Mouse (Mus musculus) urinary bladder, postnatal 10 days (tissue): ENCODE results near the gene Aes.

Experiments
- DNase-seq: peaks from one replicate; pipeline ENCODE4 v3.0.0; 2022; ENCODE audit warnings: low spot score

The Aes gene

DNA sequence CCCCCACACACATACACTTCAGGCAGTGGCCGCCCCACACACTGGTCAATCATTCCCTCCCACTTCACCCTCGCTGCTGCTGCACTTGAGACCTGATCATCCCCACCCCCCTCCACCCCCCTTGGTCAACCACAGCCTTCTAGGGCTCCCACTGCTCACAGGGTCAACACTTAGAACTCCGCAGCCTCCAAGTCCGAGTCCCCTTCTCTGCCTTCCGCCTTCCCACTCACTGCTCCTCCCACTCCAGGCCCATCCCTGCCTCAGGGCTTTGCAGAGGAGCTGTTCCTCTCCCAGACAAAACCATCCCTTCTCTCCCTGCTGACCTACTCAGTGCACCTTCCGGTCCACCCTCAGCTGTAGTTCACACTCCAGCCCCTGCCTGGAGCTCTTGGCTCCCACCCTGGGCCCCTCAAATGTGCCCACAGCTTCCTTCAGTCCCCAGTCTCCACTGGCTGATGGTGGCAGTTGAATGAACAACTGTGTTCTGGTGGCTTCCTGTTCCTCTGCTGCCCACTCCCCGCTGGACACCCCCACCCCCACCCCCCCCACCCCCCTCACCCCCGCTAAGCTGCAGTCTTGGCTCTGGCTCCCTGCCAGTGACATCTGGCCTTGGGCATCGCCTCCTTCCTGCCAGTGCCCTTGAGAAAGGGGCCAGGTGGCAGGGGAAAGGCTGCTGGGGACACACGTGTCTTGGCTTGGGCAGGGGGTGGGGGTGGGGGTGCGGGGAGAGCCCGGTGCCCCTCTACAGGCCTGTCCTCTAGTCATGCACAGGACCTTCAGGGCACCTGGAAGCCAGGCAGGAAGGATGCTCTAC lies 38.1 kb downstream of the Aes start:
- no peak for DNase-seq

DNA sequence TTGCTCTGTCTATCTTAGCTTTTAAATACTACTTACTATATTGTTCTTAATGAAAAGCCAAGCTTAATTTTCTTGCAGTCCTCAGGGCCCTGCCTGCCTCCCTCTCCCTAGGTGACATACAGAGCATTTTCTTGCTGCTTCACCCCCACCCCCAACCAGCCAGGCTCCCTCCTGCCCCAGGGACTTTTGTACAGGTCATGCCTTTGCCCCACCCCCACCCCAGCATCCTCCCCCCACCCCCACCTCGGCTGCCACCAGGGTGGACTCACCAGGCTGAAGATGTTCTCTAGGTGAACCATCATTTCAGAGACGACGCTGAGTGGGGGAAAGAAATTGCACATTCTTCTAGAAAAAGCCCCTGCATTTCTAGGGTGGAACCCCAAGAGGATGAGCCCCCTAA lies 39.1 kb downstream of the Aes start:
- DNase-seq, result no peak

DNA sequence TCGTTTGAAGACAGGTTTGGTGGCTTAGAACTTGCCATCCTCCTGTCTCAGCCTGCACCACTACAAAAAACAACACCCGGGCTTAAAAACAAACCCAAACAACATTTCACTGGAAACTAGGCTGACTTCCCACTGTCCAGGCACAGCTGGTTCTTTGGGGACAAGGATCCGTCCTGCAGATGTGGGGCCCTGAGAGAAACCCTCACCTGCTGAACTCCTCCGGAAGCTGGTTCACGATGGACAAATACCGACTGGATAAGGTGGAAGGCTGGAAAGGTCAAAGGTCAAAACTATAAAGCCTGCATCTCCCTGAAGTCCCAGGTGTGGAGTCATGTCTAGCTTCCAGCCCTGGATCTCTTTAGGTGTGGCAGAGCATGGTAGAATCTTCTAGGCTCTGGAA lies 39.6 kb downstream of the Aes start:
- DNase-seq, result no peak

DNA sequence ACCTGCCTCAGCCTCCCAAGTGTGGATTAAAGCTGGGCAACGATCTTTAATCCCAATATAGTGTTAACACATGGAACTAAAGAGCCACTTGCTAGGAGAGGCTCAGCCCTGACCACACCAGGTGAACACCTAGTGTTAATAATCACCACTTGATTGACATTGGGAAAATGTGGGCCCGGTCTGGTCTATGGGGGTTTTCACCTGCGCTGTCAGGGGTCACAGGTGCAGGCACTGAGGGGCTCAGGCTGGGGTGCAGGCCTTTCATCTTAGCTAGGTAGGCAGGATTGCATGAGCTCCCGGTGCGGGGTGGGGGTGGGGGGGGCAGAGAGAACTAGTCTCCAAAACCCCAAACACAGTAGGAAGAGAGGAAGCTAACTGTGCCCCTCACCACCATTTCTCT lies 40.3 kb downstream of the Aes start:
- no peak for DNase-seq

DNA sequence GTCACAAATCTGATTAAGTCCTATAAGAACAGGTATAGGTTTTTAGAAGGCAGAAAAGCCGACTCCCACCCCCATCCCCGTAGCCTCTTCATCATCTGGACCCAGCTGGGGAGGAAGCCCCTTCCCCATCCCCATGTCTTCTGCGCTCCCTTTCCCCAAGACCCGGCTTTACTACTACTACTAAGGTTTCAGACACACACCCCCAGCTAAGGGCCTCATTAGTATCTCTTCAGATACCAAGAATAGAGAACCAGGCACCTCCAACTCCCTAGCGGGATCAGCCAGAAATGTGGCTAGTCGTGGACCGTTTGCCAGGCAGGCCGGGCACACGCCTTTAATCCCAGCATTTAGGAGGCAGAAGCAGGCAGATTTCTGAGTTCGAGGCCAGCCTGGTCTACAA lies 40.8 kb downstream of the Aes start:
- no peak for DNase-seq

DNA sequence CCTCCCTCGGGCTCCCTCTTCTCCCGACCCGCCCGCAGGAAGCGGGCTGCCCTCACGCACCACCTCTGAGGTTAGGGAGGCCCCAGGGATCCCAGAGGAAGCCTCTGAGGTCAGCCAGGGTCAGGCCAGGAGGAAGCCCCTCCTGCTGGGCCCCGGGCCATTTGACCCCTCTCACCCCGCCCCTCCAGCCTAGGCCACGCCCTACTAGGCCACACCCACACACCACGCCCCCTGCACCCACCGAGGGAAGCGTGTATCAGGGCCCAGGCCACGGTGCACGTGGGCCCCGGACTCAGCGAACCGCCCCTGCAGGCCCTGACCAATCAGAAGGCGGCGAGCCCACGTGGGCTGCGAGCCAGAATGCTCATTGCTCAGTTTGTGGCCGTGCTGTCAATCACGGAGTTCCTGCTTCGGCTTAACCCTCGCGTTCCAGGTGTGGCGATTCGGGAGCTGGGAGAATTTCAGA lies 41.5 kb downstream of the Aes start, which contains the start of gene Tle6:
Tle6 (minus strand) TSS at position 336 of the 466 bp plus-strand sequence.
- DNase-seq, result peak; percentile 89

DNA sequence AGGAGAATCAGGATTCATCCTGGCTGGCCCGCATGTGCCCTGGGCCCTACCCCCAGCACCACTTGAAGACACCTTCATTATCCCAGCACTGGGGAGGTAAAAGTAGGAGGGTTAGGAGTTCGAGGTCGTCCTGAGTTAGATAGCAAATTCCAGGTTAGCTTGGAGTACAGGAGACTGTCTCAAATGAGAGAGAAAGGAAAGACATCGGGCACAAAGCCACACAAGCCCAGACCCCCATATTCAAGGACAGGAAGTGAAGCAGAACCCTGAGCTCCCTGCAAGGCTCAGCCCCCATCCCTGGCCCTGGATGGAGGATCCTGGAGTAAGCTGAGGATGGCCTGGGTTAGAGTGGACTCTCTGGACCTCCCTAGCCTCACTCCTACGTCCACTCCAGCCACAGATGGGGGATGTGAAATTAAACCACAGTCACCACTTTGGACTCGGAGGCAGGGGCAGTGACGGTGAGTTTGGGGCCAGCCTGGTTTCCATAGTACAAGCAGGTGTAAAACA lies 42.2 kb downstream of the Aes start:
- no peak for DNase-seq

DNA sequence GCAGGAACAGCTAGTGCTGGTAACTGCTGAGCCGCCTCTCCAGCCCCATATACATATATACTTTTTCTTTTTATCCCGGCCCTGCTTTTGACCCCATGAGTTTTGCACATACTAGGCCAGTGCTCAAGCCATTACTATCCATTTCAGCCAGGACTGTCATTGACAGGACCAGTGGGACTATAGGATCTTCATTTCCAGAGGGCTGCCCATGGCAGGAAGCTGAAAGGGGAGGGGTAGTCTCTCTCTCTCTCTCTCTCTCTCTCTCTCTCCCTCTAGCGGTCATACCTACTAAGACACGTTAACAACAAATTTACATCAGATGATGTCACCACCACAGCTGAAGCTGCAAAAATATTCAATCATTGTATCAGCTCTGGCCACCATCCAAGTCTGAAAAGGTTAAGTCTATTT lies 43.5 kb downstream of the Aes start:
- DNase-seq, result no peak

DNA sequence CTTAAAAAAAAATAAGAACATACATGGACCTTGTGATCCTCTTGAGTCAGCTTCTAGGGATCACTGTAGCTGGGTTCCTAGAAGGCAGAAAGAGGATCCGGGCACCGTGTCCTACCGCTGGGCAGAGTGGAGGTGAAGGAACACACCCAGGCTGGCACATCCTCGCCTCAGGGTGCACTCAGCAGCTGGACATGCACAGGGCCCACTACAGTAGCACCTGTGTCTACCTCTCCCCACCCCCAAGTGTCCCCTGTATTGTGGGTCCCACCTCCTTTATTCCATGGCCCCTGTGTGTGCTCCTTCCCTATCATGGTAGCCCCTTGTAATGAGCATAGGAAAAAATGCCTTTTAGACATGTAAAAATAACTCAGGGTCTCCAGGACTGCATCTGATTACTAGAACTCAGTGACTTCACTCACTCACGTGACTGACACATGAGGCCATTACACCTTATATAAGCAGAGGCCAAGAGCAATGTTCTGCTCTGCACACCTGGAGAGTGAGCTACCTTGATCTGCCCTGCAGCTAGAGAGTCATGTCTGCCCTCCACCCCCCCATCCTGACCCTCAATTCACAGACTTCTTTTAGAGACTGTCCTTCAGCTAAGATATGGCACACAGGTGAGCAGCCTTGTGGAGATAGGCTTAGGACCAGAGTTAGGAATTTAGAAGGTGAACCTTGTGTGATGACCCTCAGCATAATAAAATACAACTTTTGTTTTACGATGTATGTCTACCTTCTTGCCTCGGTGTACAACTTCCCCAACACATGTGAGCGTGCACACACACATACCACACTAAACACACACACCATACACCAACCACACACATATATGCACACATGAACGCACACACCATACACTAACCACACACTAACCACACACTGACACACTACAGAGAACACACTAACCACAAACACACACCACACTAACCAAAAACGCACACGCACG lies 45.0 kb downstream of the Aes start:
- no peak for DNase-seq

DNA sequence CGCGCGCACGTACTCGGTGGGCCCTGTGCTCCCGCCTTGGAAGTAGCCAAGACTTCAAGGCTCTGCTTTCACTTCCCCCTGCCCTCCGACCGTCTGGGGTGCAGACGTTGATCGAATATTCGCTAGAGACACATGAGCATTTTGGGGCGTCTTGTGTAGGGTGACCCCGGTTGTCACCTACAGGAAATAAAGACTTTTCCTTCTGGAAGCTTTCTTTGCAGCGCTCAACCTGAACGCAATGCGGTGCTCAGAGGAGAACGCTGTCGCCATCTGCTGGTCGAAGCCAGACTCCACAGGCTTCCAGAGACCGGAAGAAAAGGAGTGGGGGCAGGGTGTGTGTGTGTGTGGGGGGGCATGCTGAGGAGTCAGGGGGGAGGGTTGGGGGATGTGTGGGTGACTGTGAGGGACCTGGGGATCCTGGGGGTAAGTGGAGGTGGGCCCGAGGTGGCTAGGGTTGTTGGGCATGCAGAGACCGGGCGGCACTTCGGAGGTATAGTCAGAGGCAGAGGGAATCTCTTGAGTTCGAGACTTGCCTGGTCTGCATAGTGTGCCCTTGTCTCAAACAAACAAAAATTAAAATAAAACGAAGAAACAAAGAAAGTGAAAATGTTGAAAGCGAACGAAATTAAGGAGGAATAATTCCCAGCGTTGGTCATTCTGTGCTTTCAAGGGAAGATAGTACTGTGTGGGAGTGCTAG lies 45.8 kb downstream of the Aes start:
- peak; percentile 65 for DNase-seq

DNA sequence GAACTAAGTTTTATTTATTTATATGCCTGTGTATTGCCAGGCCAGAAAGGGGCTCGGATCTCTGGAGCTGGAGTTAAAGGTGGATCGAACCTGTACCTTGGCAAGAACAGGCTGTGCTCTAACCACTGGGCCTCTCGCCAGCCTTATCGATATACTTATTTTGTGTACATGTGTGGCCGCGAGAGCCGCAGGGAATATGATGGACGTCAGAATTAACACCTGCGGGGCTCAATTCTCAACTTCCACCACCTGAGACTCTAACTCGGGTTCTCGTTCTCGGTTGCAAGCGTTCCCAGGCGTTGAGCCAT lies 46.3 kb downstream of the Aes start:
- DNase-seq, result no peak

DNA sequence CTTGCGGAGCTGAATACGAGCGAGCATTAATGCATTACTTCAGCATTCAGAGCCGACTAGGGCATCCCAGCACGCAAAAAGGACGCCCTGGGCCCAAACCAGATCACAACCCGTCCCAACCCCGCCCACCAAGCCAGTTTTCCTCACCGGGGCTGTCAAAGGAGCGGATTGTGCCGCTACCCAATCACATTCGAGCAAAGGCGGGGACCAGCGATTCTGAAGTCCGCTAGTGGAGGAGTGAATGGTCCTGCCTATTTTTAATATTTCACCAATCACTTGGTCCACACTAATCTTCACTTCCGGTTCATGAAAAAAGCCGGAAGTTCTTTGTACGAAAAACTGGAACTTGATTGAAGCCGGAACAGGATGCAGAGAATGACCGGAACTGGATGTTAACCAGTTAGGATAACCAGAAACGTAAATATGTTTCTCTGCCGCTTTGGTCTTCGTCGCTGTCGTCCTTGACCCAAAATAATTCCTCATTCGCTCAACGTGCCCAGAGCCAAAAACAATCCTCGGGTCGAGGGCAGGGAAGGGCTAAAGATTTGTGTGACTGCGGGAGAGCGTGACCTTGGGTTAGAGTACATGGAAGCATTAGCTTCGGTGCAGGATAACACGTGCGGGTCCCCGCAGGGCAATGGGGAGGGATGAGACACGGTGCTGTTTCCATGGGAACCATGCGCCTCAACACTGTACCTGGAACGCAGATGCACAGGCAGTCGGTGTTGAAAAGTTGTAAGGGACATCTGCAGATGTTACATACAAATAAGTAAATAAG lies 46.9 kb downstream of the Aes start, which contains the start of gene BC025920:
BC025920 (plus strand) TSS at position 297 of the 778 bp plus-strand sequence.
- DNase-seq, result peak; percentile 81

DNA sequence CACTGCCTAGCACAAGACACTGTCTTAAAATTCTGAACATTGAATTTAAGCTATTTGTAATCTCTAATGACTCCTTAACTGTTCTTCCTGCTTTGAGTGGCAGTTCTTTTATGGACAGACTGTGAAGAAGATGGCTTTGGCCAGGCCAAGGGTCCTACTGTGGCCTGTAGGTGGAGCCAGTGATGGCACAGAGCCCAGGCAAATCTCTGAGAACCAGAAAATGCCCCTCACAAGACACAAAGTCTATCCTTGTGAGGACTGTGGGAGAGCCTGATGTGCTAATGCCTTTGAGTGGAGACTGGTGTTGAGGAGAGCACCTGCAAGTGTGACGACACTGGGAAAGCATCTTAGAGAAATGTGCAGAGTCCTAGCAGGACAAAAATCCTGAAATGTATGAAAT lies 49.0 kb downstream of the Aes start:
- no peak for DNase-seq

DNA sequence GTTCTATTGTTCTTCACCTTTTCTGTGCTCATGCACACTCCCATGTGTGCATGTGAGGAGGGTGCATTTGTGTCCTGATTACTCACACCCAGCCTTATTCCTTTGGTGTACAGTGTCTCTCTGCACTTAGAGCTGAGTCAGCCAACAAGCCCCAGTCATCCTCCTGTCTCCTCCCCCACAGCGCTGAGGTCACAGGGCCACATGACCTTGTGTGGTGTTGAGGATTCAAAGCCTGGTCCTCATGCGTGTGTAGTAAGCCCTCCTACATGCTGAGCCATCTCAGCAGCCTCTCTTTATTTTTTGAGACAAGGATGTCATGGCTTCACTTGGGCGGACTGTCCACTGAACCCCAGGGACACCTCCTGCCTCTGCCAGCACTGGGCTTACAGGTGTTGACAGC lies 53.5 kb downstream of the Aes start:
- DNase-seq, result no peak

DNA sequence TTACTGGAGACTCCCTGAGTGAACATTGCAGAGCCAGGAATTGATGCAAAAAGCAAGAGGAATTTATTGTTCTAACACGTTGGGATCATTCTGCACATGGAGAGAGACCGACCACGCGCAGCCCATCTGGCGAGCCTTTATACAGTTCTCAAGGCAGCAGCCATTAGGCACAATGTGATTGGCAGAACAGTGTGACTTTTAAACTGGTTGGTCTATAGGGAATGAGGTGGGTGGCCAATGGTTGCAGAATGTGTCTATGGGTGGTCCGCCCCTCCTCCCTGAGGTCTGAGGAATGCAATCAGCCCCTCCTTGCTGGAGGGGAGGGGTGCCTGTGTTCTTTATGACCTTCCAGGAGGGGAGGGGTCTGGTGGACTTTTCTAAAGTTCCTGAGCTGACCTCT lies 56.2 kb downstream of the Aes start:
- no peak for DNase-seq
